In the genomic region with DNA sequence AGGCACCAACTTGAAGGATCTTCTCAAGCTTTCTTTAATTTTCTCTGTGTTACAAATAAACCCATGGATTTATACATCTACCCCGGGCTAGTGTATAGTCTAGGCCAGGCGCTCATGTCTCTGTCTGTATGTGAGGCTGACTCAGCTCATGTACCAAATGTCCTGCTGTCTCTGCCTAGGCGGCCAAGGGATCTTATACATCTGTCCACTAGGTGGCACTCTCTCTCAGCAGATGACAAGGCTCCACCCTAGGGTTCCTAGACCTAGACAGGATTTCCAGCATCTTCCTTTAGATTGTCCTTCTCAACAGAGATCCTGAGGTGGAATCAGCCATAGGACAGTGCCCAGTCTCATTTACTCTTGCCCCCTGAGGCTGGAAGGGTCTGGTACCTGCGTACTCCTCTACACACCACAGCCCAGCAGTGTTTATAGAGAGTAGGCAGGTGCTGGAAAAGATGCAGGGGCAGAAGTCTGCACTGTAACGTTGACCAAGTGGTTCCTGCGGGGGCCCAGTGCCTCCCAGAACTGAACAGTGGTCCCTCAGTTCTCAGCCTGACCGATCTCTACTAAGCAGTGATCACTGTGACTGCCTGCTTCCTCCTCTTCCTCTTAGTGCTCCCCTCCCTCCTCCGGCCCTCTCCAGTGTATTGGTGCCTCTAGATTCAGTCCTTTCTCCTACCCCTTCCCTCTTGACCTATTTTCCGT, we compare ENCODE assay signal across 9 mouse cellular contexts. TPM values are rescaled to one million over a fixed set of nuclear protein-coding genes. Genes with fewer than 3 reads are reported as not detected.
DNase-seq lines count a peak whose midpoint lies in the region; ATAC-seq and TF ChIP-seq lines count a peak whose summit lies in the region.
"Had no signal": no experiment of that assay in that cellular context is flagged by ENCODE, and none has a peak within 500 bp of the region (broad histone marks: within the 10 kb centered on the region; RNA-seq: fewer than 3 reads in every experiment).

No protein-coding gene starts in this region.

- WGBS in forebrain, embryonic 12.5 days = 71% methylated on average over 9 of the region's 9 CpGs
- WGBS in liver, embryonic 14.5 days (ENCODE audit: insufficient replicate concordance) = 37% methylated on average over 9 of the region's 9 CpGs
- WGBS in neural tube, embryonic 13.5 days = 69% methylated on average over 9 of the region's 9 CpGs

- no peak overlapping the region for H3K4me2 ChIP-seq in forebrain, embryonic 12.5 days
- H3K4me2 ChIP-seq in liver, embryonic 14.5 days (ENCODE audit: low read depth) = no peak overlapping the region
- H3K4me2 ChIP-seq in neural tube, embryonic 13.5 days = no peak overlapping the region

- H3K36me3 ChIP-seq in ES-Bruce4 (ENCODE audit: control insufficient read depth, insufficient read depth, low read length, poor library complexity, severe bottlenecking) = no peaks in the 10 kb centered on the region
- peaks cover 26% of the 10 kb centered on the region for H3K36me3 ChIP-seq in forebrain, embryonic 12.5 days (replicated peaks)
- no peaks in the 10 kb centered on the region for H3K36me3 ChIP-seq in liver, embryonic 14.5 days (replicated peaks; ENCODE audit: control insufficient read depth, insufficient read depth, low read depth)
- H3K36me3 ChIP-seq in neural tube, embryonic 13.5 days = peaks cover 33% of the 10 kb centered on the region

- no peak for TF ChIP-seq POLR2A in ES-Bruce4 (IDR thresholded peaks at IDR 0.05; ENCODE audit: insufficient read depth, low read length)

- ATAC-seq in forebrain, embryonic 12.5 days (ENCODE audit: low FRiP score) = peak; percentile 87
- no peak for ATAC-seq in liver, embryonic 14.5 days (ENCODE audit: insufficient read depth)
- ATAC-seq in neural tube, embryonic 13.5 days (ENCODE audit: low read depth) = peak; percentile 90

- no peaks in the 10 kb centered on the region for H3K4me1 ChIP-seq in ES-Bruce4 (ENCODE audit: control insufficient read depth, insufficient read depth, low read length)
- H3K4me1 ChIP-seq in forebrain, embryonic 12.5 days = no peaks in the 10 kb centered on the region
- no peaks in the 10 kb centered on the region for H3K4me1 ChIP-seq in liver, embryonic 14.5 days (replicated peaks; ENCODE audit: control insufficient read depth in 2 of 2, insufficient read depth in 2 of 2, low read length in 1 of 2)
- peaks cover 8% of the 10 kb centered on the region for H3K4me1 ChIP-seq in neural tube, embryonic 13.5 days (replicated peaks)

- intact Hi-C loops in heart, postnatal 14 days (cut with DNase I) = loop anchor here (1.0 kb wide), 1 partner anchor 62 kb away; no protein-coding TSS in a partner anchor

- TF ChIP-seq CTCF in ES-Bruce4 (IDR thresholded peaks at IDR 0.05; ENCODE audit: low read depth, low read length) = peak; percentile 86
- peak; percentile 92 for TF ChIP-seq CTCF in liver, embryonic 14.5 days (IDR thresholded peaks at IDR 0.05; ENCODE audit: low read depth)

- peak; percentile 69 for DNase-seq in c-Kit-positive CD71-negative TER-119-negative erythroid progenitor cells, embryonic 14.5 days (ENCODE audit: low read depth)
- DNase-seq in heart, postnatal 14 days = peak; percentile 74 to 87
- DNase-seq in kidney, postnatal 4 days = peak; percentile 73 to 83
- peak; percentile 49 to 55 (median 53) for DNase-seq in liver, embryonic 14.5 days (ENCODE audit: low read depth in 3 of 3, low spot score in 3 of 3)
- DNase-seq in telencephalon, adult 2 months (ENCODE audit: low read depth, low spot score) = peak; percentile 89

- H3K27me3 ChIP-seq in ES-Bruce4 (ENCODE audit: control insufficient read depth, insufficient read depth, low read length, poor library complexity, severe bottlenecking) = no peaks in the 10 kb centered on the region
- no peaks in the 10 kb centered on the region for H3K27me3 ChIP-seq in forebrain, embryonic 12.5 days
- no peaks in the 10 kb centered on the region for H3K27me3 ChIP-seq in liver, embryonic 14.5 days (ENCODE audit: control insufficient read depth, insufficient read depth, low read length)
- H3K27me3 ChIP-seq in neural tube, embryonic 13.5 days = no peaks in the 10 kb centered on the region

- H3K27ac ChIP-seq in ES-Bruce4 (ENCODE audit: insufficient read depth, low read length) = no peak overlapping the region
- no peak overlapping the region for H3K27ac ChIP-seq in forebrain, embryonic 12.5 days
- H3K27ac ChIP-seq in liver, embryonic 14.5 days = no peak overlapping the region
- no peak overlapping the region; the same call in 1 of the 2 replicates for H3K27ac ChIP-seq in neural tube, embryonic 13.5 days (replicated peaks)
- H3K27ac ChIP-seq: macrophage had no signal

- H3K9ac ChIP-seq in ES-Bruce4 (ENCODE audit: low read depth, poor library complexity, severe bottlenecking) = no peak overlapping the region
- H3K9ac ChIP-seq in forebrain, embryonic 12.5 days = no peak overlapping the region
- H3K9ac ChIP-seq in liver, embryonic 14.5 days (replicated peaks) = no peak overlapping the region
- H3K9ac ChIP-seq in neural tube, embryonic 13.5 days = 0 out of 2 replicates have a peak overlapping the region, but pooled peaks have one; percentile 18

- H3K4me3 ChIP-seq in ES-Bruce4 (ENCODE audit: low read depth, low read length) = no peak overlapping the region
- no peak overlapping the region for H3K4me3 ChIP-seq in forebrain, embryonic 12.5 days (replicated peaks)
- H3K4me3 ChIP-seq in liver, embryonic 14.5 days (ENCODE audit: insufficient read depth in 1 of 2, low read depth in 2 of 2, low read length in 2 of 2) = no peak overlapping the region
- no peak overlapping the region for H3K4me3 ChIP-seq in neural tube, embryonic 13.5 days

- no peaks in the 10 kb centered on the region for H3K9me3 ChIP-seq in ES-Bruce4 (replicated peaks; ENCODE audit: control insufficient read depth, insufficient read depth, low read length, poor library complexity, severe bottlenecking)
- no peaks in the 10 kb centered on the region for H3K9me3 ChIP-seq in forebrain, embryonic 12.5 days
- H3K9me3 ChIP-seq in liver, embryonic 14.5 days (ENCODE audit: control insufficient read depth, low read length) = no peaks in the 10 kb centered on the region
- no peaks in the 10 kb centered on the region for H3K9me3 ChIP-seq in neural tube, embryonic 13.5 days

- TF ChIP-seq EP300 in ES-Bruce4 (IDR thresholded peaks at IDR 0.05; ENCODE audit: insufficient read depth, low read depth, low read length) = no peak
- TF ChIP-seq EP300 in liver, embryonic 14.5 days (IDR thresholded peaks at IDR 0.05; ENCODE audit: low read depth) = no peak

RNA-seq across cellular contexts. Expression of gene Ctnnbip1, which starts 31.3 kb away (rescaled TPM):
- 14.0 and 14.4 TPM in 2 replicates for polyA plus RNA-seq in ES-Bruce4 (2011; ENCODE audit: insufficient read depth, insufficient read length, low read depth, missing spikeins)
- 83.9 and 84.8 TPM in 2 replicates for polyA plus RNA-seq in forebrain, embryonic 12.5 days (2016; fragmentation: Nextera tagmentation; extraction: Ambion mirVana)
- total RNA-seq in heart, postnatal 14 days (2021) = 10 to 100 TPM; 42.9 to 44.5 TPM
- polyA plus RNA-seq in liver, embryonic 14.5 days (2012; rRNA removed) = 1.5 and 2.2 TPM in 2 replicates
- polyA plus RNA-seq in liver, embryonic 14.5 days (2014; fragmentation: Nextera tagmentation; extraction: Ambion mirVana) = 4.0 and 4.2 TPM in 2 replicates
- polyA plus RNA-seq in neural tube, embryonic 13.5 days (2015; fragmentation: Nextera tagmentation; extraction: Ambion mirVana) = 78.3 and 79.0 TPM in 2 replicates

RNA-seq across cellular contexts. Expression of gene Clstn1, which starts 36.9 kb away (rescaled TPM):
- 59.2 and 60.5 TPM in 2 replicates for polyA plus RNA-seq in ES-Bruce4 (2011; ENCODE audit: insufficient read depth, insufficient read length, low read depth, missing spikeins)
- 58.1 and 75.4 TPM in 2 replicates for polyA plus RNA-seq in forebrain, embryonic 12.5 days (2016; fragmentation: Nextera tagmentation; extraction: Ambion mirVana)
- 10 to 100 TPM; 76.7 to 82.1 TPM for total RNA-seq in heart, postnatal 14 days (2021)
- polyA plus RNA-seq in liver, embryonic 14.5 days (2012; rRNA removed) = 1.2 and 1.3 TPM in 2 replicates
- polyA plus RNA-seq in liver, embryonic 14.5 days (2014; fragmentation: Nextera tagmentation; extraction: Ambion mirVana) = 1.4 and 1.6 TPM in 2 replicates
- polyA plus RNA-seq in neural tube, embryonic 13.5 days (2015; fragmentation: Nextera tagmentation; extraction: Ambion mirVana) = 131 and 142 TPM in 2 replicates

Comparison
In these comparisons a context has a peak if more than half of its experiments do, and no peak if none do; other contexts are left out.
1. RNA of gene Clstn1, which starts 36.9 kb away (polyA plus RNA-seq): 131 to 142 TPM in neural tube, embryonic 13.5 days, 58.1 to 75.4 TPM in forebrain, embryonic 12.5 days and 59.2 to 60.5 TPM in ES-Bruce4; 1.2 to 1.6 TPM in liver, embryonic 14.5 days; every median in the first group is over 10 times any median in the second.
2. Peak in every context shown above with its lines, with median percentiles within 50 percentile points of each other: DNase-seq.